Mouse (Mus musculus) bone marrow macrophage, adult 2 months (primary cell): ENCODE results near the gene Gtf2e1.

Source experiments
- CTCF ChIP-seq: IDR thresholded peaks from 2 replicates; pipeline ENCODE4 v1.5.1; 2012; ENCODE audit warnings: low read depth, mild to moderate bottlenecking, low read length, moderate library complexity
- POLR2A ChIP-seq: IDR thresholded peaks from 2 replicates; pipeline ENCODE4 v1.6.1; 2012; ENCODE audit warnings: mild to moderate bottlenecking, low read depth, low read length, borderline replicate concordance

DNA sequence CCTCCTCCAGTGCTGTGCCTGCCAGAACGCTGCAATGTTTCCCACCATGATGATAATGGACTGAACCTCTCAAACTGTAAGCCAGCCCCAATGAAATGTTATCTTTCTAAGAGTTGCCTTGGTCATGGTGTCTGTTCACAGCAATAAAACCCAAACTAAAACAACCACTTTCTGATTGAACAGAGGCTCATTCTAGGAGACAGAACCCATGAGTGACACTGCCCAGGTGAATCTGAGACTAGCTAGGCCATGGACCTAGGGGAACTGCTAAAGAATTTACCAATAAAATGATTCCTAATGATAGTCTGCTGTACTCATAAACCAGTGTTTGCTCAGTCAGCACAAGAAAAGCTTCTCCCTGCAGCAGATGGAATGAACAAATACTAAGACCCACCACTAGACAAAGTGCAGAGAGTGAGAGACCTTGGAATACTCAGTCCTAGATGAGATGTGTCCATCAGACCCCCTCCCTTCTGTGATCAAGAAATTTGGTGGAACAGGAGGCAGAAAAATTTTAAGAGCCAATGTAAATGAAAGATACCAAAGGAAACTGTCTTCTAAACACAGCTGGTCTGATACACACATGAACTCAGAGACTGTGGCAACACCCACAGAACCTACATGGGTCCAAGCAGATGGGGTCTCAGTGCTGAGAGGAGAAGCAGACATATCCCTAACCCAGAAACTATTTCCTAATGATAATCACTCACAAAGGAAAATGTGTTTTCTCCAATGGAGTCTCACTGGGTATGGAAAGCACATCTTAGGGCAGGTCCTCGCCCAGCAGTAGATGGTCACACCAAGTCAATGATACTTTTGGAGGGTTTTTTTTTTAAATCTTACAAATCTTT is 19.2 kb downstream of the Gtf2e1 start:
- TF ChIP-seq CTCF (no peak), POLR2A (no peak)
